Mouse (Mus musculus): Measurements from ENCODE around the gene Pradc1. TPM values are rescaled to one million over a fixed set of nuclear protein-coding genes. Genes with fewer than 3 reads are reported as not detected.

Gene Pradc1
- polyA plus RNA-seq, 1 experiment from 2014 or later, result 22.7 TPM

DNA sequence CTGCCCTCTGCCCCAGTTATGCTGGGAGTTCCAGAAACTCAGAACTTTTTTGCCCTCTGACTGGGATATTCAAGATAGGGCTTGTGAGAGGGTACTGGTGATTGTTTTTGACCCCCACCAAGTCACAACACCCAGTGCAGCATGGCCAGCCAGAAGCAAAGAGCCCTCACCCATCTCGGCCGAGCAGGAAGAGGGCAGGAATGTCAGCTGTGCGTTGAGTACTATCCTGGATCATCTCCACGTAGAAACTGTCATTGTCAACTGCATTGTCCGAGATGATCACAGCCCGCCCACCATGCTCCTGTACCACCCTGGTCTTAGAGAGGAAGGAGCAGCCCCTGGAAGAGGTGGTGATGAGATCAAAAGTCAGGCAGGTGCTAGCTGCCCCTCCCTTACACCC is 4.4 kb downstream of the Pradc1 start:
- H3K4me1 ChIP-seq (replicated peaks), result peaks cover 7% of the 10 kb centered on the region; the same call in 1 of the 2 replicates
- no peak for ATAC-seq (ENCODE audit: low FRiP score)
- H3K4me2 ChIP-seq, result no peak overlapping the region
- H3K9ac ChIP-seq, result no peak overlapping the region
- H3K27me3 ChIP-seq, result no peaks in the 10 kb centered on the region
- WGBS, result 87% methylated on average over 6 of the region's 6 CpGs
- no peak overlapping the region for H3K4me3 ChIP-seq
- H3K9me3 ChIP-seq, result no peaks in the 10 kb centered on the region
- H3K36me3 ChIP-seq, result peaks cover 47% of the 10 kb centered on the region
- H3K27ac ChIP-seq, result no peak overlapping the region

DNA sequence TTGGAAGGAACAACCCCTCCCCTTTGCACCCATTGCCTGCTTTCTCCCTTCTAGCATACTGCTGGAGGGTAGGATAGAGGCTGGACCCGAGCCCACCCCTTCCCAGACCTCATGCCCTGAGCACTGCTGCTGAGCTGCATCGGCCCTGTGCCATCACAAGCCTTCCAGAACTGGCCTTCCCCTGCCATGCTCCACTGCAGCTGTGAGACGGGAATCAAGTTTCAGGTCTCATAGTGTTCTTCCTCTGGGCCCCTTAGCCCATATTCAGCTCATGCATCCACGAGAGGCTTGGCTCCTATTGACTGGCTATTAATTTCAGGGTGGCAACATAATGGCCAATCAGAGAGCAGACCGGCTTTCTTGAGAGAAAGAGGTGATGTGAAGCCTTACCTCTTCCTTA is 6.5 kb downstream of the Pradc1 start:
- Histone ChIP-seq H3K9me3 (no peaks in the 10 kb centered on the region), H3K4me2 (no peak overlapping the region), H3K4me1 (replicated peaks) (peaks cover under 1% of the 10 kb centered on the region; the same call in 1 of the 2 replicates), H3K9ac (no peak overlapping the region), H3K27ac (no peak overlapping the region), H3K27me3 (no peaks in the 10 kb centered on the region), H3K36me3 (peaks cover 67% of the 10 kb centered on the region), H3K4me3 (no peak overlapping the region)
- 83% methylated on average over 5 of the region's 5 CpGs for WGBS
- ATAC-seq (ENCODE audit: low FRiP score), result no peak

DNA sequence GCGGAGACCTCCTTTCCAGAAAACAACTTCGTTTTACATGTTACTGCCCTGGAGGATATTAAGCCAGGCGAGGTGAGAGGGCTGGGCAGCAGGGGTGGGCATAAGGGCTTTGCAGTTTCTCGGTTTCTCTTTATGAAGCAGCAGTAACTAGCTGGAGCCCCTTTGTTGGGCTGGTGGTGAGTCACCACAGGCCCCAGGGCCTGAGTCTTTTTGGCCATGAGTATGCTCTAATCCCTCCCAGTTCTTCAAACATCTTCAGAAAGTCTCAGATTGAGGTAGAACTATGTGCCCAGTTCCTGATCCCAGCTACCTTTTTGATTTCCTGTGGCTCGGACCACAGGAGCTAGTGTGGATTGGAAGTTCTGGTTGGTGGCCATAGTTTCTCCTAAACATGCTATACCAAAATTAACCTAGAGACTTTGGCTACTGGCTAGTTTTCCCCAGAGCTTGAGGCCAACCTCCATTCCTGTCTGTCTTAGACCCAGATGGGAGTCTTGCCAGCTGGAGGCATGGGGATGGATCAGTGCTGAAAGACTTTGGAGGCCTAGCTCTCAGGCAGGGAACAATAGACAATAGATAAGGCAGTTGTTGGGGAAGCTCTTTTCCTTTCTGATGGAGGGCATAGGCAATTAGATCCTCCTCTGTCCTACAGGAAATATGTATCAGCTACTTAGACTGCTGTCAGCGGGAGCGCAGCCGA is 7.4 kb downstream of the Pradc1 start:
- Histone ChIP-seq H3K27ac (no peak overlapping the region), H3K36me3 (peaks cover 76% of the 10 kb centered on the region), H3K4me1 (replicated peaks) (no peaks in the 10 kb centered on the region), H3K27me3 (no peaks in the 10 kb centered on the region), H3K4me3 (no peak overlapping the region), H3K9ac (no peak overlapping the region), H3K4me2 (no peak overlapping the region), H3K9me3 (no peaks in the 10 kb centered on the region)
- 91% methylated on average over 8 of the region's 8 CpGs for WGBS
- no peak for ATAC-seq (ENCODE audit: low FRiP score)

DNA sequence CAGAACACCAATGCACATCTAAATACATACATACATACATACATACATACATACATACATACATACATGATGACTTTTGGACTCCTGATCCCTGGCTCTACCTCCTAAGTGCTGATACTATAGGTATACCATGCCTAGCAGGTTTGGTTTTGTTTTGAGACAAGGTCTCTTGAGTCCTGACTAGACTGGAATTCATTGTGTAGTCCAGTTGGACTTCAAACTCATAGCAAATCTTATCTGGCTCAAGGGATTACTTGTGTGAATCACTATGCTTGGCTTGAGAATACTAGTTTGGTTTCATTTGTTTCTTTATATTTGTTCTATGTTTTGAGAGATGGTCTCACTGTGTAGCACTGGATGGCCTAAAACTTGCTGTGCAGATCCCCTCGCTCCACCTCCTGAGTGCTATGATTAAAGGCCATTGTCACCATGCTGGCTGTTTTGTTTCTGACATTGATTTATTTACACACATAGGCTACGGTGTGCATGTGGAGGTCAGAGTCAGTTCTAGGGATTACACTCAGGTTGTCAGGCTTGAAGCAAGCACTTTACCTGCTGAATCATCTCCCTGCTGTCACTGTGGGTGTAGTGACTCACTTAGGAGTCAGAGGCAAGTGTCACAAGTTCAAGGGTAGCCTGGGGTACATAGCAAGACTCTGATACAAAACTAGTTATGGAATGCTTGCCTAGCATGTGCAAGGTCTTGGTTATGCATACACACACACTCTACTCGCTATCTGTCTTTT is 8.1 kb downstream of the Pradc1 start:
- Histone ChIP-seq H3K27ac (no peak overlapping the region), H3K9me3 (no peaks in the 10 kb centered on the region), H3K4me1 (replicated peaks) (no peaks in the 10 kb centered on the region), H3K4me3 (no peak overlapping the region), H3K9ac (no peak overlapping the region), H3K27me3 (no peaks in the 10 kb centered on the region), H3K4me2 (no peak overlapping the region), H3K36me3 (peaks cover 84% of the 10 kb centered on the region)
- no peak for ATAC-seq (ENCODE audit: low FRiP score)
- 86% methylated on average over 3 of the region's 3 CpGs for WGBS

DNA sequence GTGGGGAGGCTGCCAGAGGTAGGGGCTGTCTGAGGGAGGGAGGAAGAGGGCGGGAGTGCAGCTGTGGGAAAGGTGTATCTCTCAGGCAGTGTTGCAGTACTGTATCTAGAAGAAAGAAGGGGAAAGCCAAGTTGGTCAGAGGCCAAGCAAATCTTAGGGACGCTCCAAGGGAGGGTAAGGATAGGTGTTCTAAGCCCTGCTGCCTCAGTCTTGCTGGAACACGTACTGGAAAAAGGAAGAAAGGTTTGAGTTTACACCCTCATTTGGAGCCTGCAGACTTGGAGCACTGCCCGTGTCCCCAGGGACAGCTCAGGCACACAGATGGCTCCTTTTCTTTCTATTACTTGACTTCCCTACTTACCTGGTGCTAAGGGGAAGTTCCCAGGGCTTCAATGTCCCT is 10.6 kb downstream of the Pradc1 start:
- Histone ChIP-seq H3K27me3 (no peaks in the 10 kb centered on the region), H3K4me2 (no peak overlapping the region), H3K4me1 (replicated peaks) (no peaks in the 10 kb centered on the region), H3K4me3 (no peak overlapping the region), H3K9me3 (no peaks in the 10 kb centered on the region), H3K9ac (no peak overlapping the region), H3K36me3 (peaks cover 77% of the 10 kb centered on the region), H3K27ac (no peak overlapping the region)
- ATAC-seq (ENCODE audit: low FRiP score), result no peak
- 97% methylated on average over 4 of the region's 4 CpGs for WGBS

DNA sequence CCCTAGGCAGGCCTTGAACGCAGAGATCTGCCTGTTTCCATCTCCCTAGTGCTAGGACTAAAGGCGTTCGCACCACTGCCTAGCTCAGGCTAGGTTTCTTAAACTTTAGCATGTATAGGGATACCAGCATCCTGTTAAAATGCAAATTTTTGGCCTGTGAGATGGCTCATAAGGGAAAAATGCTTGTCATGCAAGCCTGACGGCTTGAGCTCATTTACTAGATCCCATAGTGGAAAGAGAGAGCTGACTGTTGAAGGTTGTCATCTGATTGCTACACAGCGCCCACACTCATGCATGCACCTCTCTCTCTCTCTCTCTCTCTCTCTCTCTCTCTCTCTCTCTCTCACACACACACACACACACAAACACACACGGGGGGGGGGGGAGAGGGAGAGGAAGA is 15.1 kb downstream of the Pradc1 start:
- 89% methylated on average over 5 of the region's 6 CpGs for WGBS
- ATAC-seq (ENCODE audit: low FRiP score), result no peak
- Histone ChIP-seq H3K36me3 (peaks cover 35% of the 10 kb centered on the region), H3K4me1 (replicated peaks) (peaks cover 14% of the 10 kb centered on the region), H3K9me3 (no peaks in the 10 kb centered on the region), H3K27ac (no peak overlapping the region), H3K4me2 (no peak overlapping the region), H3K9ac (no peak overlapping the region), H3K4me3 (no peak overlapping the region), H3K27me3 (no peaks in the 10 kb centered on the region)

DNA sequence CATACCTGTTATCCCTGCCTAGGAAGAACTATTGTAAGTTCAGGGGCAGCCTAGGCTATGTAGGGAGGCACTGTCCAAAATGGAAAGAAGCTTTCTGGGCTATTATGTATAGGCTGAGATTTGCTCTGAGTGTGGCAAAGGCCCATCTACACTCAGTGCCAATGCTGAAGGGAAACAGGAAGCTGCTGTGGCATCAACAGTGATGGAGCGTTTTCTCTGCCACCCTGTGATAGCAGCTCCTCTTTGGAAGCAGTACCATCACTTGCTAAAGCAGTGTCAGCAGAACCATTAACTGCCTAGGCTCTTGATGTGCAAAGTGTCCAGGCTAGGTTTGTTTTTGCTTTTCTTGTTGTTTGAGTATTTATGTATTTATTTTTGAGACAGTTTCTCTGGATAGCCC is 15.6 kb downstream of the Pradc1 start:
- Histone ChIP-seq H3K27me3 (no peaks in the 10 kb centered on the region), H3K36me3 (peaks cover 31% of the 10 kb centered on the region), H3K4me2 (no peak overlapping the region), H3K4me3 (no peak overlapping the region), H3K4me1 (replicated peaks) (peaks cover 14% of the 10 kb centered on the region), H3K9me3 (no peaks in the 10 kb centered on the region), H3K27ac (no peak overlapping the region), H3K9ac (no peak overlapping the region)
- WGBS, result 97% methylated on average over 1 of the region's 1 CpGs
- no peak for ATAC-seq (ENCODE audit: low FRiP score)

DNA sequence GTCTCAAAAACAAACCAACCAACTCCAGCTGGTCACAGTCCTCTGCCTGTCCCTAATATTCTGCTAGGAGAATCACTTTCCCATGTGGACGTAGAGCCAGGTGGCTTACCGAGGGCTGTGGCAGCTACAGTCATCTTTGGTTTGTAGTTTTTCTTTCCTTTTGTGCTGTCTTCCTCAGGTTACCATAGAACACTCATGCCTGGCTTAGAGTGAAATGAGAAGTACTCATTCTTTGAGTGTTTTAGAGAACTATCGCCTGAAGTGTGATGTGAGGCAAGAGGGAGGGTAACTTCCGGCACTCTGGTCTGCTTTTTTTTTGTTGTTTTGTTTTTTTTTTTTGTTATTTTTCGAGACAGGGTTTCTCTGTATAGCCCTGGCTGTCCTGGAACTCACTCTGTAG is 17.9 kb downstream of the Pradc1 start:
- no peak overlapping the region for H3K4me2 ChIP-seq
- 88% methylated on average over 5 of the region's 5 CpGs for WGBS
- H3K9ac ChIP-seq, result no peak overlapping the region
- H3K4me3 ChIP-seq, result no peak overlapping the region
- peaks cover 7% of the 10 kb centered on the region for H3K36me3 ChIP-seq
- no peak overlapping the region for H3K27ac ChIP-seq
- no peaks in the 10 kb centered on the region for H3K27me3 ChIP-seq
- H3K4me1 ChIP-seq (replicated peaks), result peaks cover 14% of the 10 kb centered on the region
- no peak for ATAC-seq (ENCODE audit: low FRiP score)
- no peaks in the 10 kb centered on the region for H3K9me3 ChIP-seq

DNA sequence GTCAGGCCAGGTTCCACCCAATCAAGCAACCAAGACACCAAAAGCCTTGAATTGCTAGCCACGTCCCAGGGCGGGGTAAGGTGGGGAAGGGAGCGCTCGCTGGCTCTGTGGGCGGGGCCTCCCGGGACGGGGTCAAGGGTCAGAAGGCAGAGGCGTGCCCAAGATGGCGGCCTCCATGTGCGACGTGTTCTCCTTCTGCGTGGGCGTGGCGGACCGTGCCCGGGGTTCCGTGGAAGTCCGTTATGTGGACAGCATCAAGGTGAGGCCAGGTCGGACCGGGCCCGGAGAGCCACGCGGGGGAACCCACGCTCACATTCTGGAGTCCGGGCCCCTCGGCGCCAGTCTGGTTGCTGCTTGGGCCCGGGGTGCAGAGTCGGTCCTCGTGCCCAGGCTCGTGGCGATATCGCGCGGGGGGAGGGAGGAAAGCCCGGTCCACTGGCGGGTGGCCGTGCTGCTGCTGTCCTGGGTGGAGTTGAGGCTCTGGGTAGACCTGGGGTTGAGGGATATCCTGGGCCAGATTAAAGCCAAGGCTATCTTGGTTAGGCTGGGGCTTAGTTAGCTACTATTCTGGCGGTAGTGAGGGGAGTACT is 19.8 kb downstream of the Pradc1 start, which contains the start of gene Smyd5:
TSS of gene Smyd5 (plus strand) at position 148 of the 590 bp plus-strand sequence.
- Histone ChIP-seq H3K4me1 (replicated peaks) (peaks cover 14% of the 10 kb centered on the region), H3K9me3 (no peaks in the 10 kb centered on the region), H3K4me3 (peak within 1 kb of the TSS; percentile 91), H3K27me3 (no peaks in the 10 kb centered on the region), H3K9ac (peak within 1 kb of the TSS; percentile 84), H3K27ac (no peak within 1 kb of the TSS), H3K4me2 (peak within 1 kb of the TSS; percentile 92), H3K36me3 (no peaks in the 10 kb centered on the region)
- ATAC-seq (ENCODE audit: low FRiP score), result peak; percentile 90
- WGBS, result under 1% methylated on average over 39 of the region's 39 CpGs

DNA sequence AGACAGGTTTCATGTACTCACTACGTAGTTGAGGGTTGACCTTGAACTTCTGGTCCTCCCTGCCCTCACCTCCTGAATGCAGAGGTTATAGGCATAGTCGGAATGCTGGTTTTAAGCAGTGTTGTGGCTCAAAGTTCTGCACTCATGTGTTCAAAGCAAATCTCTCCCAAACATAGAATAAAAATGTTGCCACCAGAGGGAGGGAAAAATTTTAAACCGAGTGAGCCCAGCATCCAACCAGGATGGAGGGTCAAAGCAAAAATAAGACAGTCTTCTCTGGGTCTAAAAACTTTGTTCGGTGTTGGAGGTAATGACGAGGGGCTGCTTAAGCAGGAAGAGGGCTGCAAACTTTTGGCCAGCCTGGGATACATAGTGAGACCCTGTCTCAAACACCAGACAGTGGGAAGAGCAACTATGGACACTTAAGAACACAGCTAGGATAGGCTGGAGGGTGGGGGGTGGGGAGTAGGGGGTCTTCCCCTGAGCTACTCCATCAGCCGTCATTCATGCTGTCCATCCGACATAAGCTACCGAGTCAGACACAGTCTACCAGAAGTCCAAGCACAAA is 20.4 kb downstream of the Pradc1 start:
- 47% methylated on average over 8 of the region's 8 CpGs for WGBS
- Histone ChIP-seq H3K9ac (peak overlapping the region; percentile 84), H3K9me3 (no peaks in the 10 kb centered on the region), H3K27me3 (peaks cover 6% of the 10 kb centered on the region; the same call in 1 of the 2 replicates), H3K4me3 (peak overlapping the region; percentile 91), H3K36me3 (no peaks in the 10 kb centered on the region), H3K4me2 (peak overlapping the region; percentile 92), H3K27ac (no peak overlapping the region), H3K4me1 (replicated peaks) (peaks cover 14% of the 10 kb centered on the region)
- ATAC-seq (ENCODE audit: low FRiP score), result peak; percentile 86

DNA sequence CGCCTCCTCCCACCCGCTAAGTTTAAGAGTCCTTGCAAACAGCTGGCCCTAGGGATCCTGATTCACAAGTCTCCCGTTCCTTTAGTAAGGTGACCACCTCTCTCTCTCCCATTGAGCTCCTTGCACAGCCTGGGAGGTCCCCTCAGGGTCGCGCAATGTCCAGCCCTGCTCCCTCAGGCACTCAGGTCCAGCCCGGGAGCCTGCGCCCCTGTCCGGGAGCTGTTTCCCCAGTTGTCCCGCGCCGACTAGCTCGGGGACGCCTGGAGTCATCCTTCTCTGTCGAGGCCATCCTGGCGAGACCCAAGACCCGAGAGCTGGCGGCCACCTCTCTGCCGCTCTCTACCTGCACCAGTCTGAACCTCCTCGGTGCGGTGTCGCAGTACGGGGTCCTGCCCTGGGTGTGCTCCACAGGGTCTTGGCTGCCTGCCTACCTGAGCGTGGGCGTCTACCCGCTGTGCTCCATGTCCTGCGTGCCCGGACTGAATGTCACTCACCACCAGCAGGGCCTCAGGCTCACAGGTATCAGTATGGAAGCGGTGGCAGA is 27.9 kb downstream of the Pradc1 start, which contains the start of gene Noto:
TSS of gene Noto (plus strand) at position 51 of the 544 bp plus-strand sequence.
- Histone ChIP-seq H3K27me3 (peaks cover 31% of the 10 kb centered on the region), H3K9me3 (no peaks in the 10 kb centered on the region), H3K4me2 (no peak within 1 kb of the TSS), H3K36me3 (no peaks in the 10 kb centered on the region), H3K9ac (no peak within 1 kb of the TSS), H3K27ac (no peak within 1 kb of the TSS), H3K4me1 (replicated peaks) (peaks cover 5% of the 10 kb centered on the region; the same call in 1 of the 2 replicates), H3K4me3 (no peak within 1 kb of the TSS)
- WGBS, result 16% methylated on average over 28 of the region's 28 CpGs
- no peak for ATAC-seq (ENCODE audit: low FRiP score)

DNA sequence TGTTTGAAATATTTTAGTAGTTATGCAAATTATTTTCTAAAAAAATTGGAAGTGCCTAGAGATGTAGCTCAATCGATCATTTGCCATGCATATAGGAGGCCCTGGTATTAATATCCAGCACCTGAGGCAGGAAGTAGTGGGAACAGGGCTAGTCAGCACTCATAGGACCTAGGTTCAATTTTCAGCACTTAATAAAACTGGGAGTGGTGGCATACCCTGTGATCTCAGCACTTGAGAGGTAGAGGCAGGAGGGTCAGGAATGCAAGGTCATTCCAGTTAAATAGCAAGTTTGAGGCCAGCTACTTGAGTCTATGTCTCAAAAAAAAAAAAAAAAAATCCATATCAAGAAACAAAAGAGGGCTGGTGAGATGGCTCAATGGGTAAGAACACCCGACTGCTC is 32.6 kb downstream of the Pradc1 start:
- Histone ChIP-seq H3K27me3 (peaks cover 22% of the 10 kb centered on the region), H3K4me2 (no peak overlapping the region), H3K36me3 (no peaks in the 10 kb centered on the region), H3K9me3 (no peaks in the 10 kb centered on the region), H3K9ac (no peak overlapping the region), H3K4me1 (replicated peaks) (peaks cover 5% of the 10 kb centered on the region; the same call in 1 of the 2 replicates), H3K4me3 (no peak overlapping the region), H3K27ac (no peak overlapping the region)
- WGBS, result 90% methylated on average over 2 of the region's 2 CpGs
- ATAC-seq (ENCODE audit: low FRiP score), result no peak
